Mouse (Mus musculus) myocyte (in vitro differentiated cells): Measurements from ENCODE around the gene Lgalsl.

Experiments used
- CEBPB ChIP-seq: IDR thresholded peaks from 2 replicates; pipeline ENCODE4 v1.6.1; 2011; ENCODE audit warnings: mild to moderate bottlenecking, moderate library complexity; ENCODE audit not compliant: poor library complexity, insufficient read depth, severe bottlenecking
- MYOG ChIP-seq, 3 experiments: IDR thresholded peaks; one replicate each; pipeline ENCODE4 v1.6.1; 2011; ENCODE audit warnings: control low read depth in 2 of 3, low read depth in 2 of 3, mild to moderate bottlenecking in 2 of 3; ENCODE audit not compliant: insufficient read length in 2 of 3, control insufficient read depth in 1 of 3, insufficient read depth in 1 of 3
- POLR2A ChIP-seq: IDR thresholded peaks from one replicate; pipeline ENCODE4 v1.6.1; 2011; ENCODE audit warnings: low read depth, mild to moderate bottlenecking, control low read depth, moderate library complexity; ENCODE audit not compliant: insufficient read length
- REST ChIP-seq: IDR thresholded peaks from one replicate; pipeline ENCODE4 v1.6.1; 2011; ENCODE audit warnings: mild to moderate bottlenecking, control low read depth, moderate library complexity; ENCODE audit not compliant: insufficient read depth, insufficient read length
- SRF ChIP-seq: IDR thresholded peaks from one replicate; pipeline ENCODE4 v1.6.1; 2011; ENCODE audit warnings: low read depth; ENCODE audit not compliant: control insufficient read depth, insufficient read length
- TCF12 ChIP-seq: IDR thresholded peaks from one replicate; pipeline ENCODE4 v1.6.1; 2011; ENCODE audit warnings: mild to moderate bottlenecking, control low read depth; ENCODE audit not compliant: poor library complexity, insufficient read depth, severe bottlenecking

DNA sequence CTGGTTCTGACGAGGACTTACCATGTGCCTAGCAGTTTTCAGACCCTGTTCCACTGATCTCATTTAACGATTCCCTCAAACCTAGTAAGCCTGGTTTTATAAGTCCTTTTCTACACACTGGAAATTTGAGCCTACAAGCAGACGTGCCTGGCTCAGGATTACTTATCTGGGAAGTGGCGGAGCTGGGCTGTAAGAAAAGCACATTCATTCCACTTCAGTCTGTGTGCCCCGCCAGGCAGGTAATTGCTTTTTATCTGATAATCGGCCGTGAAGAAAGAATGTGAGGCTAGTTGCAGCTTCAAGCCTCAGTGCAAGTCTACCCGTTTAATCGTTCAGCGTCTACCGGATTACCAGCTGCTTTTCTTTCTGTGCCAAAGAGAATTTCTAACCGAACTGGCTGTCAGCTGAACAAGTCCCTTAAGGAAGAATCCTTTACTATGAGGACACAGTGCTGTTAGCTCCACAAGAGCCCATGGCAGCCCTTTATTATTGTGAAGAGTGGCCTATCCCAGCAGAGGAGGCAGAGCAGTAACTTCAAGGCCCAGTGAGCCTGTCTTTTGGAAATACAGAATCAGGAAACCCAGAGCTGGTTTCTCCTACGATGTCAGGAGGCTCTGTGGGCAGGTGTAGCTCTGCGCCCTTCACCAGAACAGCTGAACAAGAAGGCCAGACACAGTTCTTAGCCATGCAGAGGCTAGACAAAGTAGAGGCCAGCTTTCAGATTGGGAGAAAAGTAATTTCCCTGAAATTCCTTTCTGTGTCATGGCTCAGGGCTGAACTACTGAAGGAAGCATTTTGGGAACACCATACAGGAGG, 30.4 kb downstream of the Lgalsl start:
- TF ChIP-seq POLR2A (no peak), SRF (no peak), CEBPB (no peak), REST (no peak), MYOG (IDR thresholded peaks at IDR 0.05; ENCODE audit: control insufficient read depth in 1 of 3, insufficient read depth in 1 of 3, insufficient read length in 2 of 3, low read depth in 2 of 3) (no peak), TCF12 (no peak)
